Mouse (Mus musculus): ENCODE data around the gene Agtrap. TPM values are rescaled to one million over a fixed set of nuclear protein-coding genes. Genes with fewer than 3 reads are reported as not detected.
A peak's percentile ranks its signal among the peaks of the same experiment; 100 is the strongest.

Gene Agtrap
- polyA plus RNA-seq, 1 experiment, result 106 TPM

DNA sequence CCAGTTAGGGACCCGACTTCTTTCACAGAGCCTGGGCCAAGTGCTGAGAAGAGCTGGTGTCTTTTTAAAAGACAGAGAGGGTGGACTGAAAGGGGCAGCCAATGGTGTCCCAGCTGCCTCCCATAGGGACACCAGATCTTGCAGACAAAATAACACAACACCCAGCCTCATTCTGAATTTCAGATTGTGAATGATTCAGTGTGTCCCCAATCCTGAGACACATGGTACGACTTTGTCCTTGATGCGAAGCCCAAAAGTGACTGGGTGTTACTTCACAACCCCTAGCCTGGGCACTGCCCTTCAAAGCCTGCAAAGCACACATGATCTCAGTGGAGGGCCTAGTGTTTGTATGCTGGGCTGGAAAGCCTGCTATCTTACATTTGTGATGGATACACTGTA lies 1.9 kb downstream of the Agtrap start:
- H3K27me3 ChIP-seq (ENCODE audit: control insufficient read depth, insufficient read depth, low read length), result no peaks in the 10 kb centered on the region
- WGBS, result 63% methylated on average over 3 of the region's 3 CpGs
- no peak for DNase-seq
- no peak for TF ChIP-seq POLR2A (IDR thresholded peaks at IDR 0.05; ENCODE audit: control insufficient read depth, extremely low read depth, insufficient read depth, low read length, poor library complexity)
- TF ChIP-seq CTCF (IDR thresholded peaks at IDR 0.05; ENCODE audit: borderline replicate concordance, control insufficient read depth, extremely low read depth, insufficient read depth, low read length, poor library complexity), result no peak
- H3K27ac ChIP-seq (ENCODE audit: control insufficient read depth, insufficient read depth, low read length), result peak overlapping the region; percentile 93
- peaks cover 12% of the 10 kb centered on the region for H3K36me3 ChIP-seq (ENCODE audit: control insufficient read depth, insufficient read depth, low read length)
- H3K4me3 ChIP-seq (ENCODE audit: control insufficient read depth, insufficient read depth, low read length), result peak overlapping the region; percentile 34
- H3K4me1 ChIP-seq (replicated peaks; ENCODE audit: control insufficient read depth, insufficient read depth, low read length), result peaks cover 53% of the 10 kb centered on the region

DNA sequence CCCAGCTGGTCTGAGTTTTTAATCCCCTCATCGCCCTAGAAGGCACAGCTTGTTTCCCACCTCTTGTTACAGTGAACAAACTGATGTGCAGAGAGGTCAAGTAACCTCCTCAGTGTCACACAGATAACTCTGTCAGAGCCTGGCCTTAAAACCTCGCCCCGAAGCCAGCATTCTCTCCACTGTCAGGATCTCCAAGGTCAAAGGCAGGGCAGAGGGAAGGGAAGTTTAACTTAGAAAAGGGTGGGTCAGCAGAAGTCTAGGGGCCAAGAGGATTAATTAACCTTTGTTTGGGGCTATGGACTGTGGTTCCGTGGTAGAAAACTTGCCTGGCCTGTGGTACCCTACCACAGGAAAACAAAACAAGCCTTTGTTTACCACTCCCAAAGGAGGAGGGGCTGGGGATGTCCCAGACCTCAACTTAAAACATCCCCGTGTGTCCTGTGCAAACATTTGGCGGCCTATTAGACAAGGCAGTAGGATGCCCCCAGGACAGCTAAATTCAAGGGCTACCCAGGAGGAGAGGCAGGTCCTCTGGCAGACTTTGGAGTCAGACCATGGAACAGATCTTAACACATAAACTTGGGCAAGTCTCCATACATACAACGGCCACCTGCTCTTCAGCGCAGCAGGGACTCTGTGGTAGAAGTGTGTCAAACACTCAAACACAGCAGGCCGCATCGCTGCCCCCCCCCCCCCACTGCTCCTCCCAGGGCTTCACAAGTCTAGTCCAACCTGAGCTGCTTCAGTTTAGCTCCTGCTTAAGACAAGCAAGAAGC lies 2.5 kb downstream of the Agtrap start:
- no peaks in the 10 kb centered on the region for H3K27me3 ChIP-seq (ENCODE audit: control insufficient read depth, insufficient read depth, low read length)
- H3K4me1 ChIP-seq (replicated peaks; ENCODE audit: control insufficient read depth, insufficient read depth, low read length), result peaks cover 53% of the 10 kb centered on the region
- H3K4me3 ChIP-seq (ENCODE audit: control insufficient read depth, insufficient read depth, low read length), result peak overlapping the region; percentile 34
- WGBS, result 46% methylated on average over 10 of the region's 10 CpGs
- peak; percentile 54 for DNase-seq
- peak overlapping the region; percentile 93 for H3K27ac ChIP-seq (ENCODE audit: control insufficient read depth, insufficient read depth, low read length)
- peaks cover 18% of the 10 kb centered on the region for H3K36me3 ChIP-seq (ENCODE audit: control insufficient read depth, insufficient read depth, low read length)
- no peak; the same call in 1 of the 2 replicates for TF ChIP-seq POLR2A (IDR thresholded peaks at IDR 0.05; ENCODE audit: control insufficient read depth, extremely low read depth, insufficient read depth, low read length, poor library complexity)
- no peak for TF ChIP-seq CTCF (IDR thresholded peaks at IDR 0.05; ENCODE audit: borderline replicate concordance, control insufficient read depth, extremely low read depth, insufficient read depth, low read length, poor library complexity)

GRCm38 (mm10) chr4:148084261-148084714 lies 3.5 kb downstream of the Agtrap start:
- H3K4me1 ChIP-seq (replicated peaks; ENCODE audit: control insufficient read depth, insufficient read depth, low read length), result peaks cover 53% of the 10 kb centered on the region
- TF ChIP-seq CTCF (IDR thresholded peaks at IDR 0.05; ENCODE audit: borderline replicate concordance, control insufficient read depth, extremely low read depth, insufficient read depth, low read length, poor library complexity) (no peak), POLR2A (IDR thresholded peaks at IDR 0.05; ENCODE audit: control insufficient read depth, extremely low read depth, insufficient read depth, low read length, poor library complexity) (no peak)
- H3K36me3 ChIP-seq (ENCODE audit: control insufficient read depth, insufficient read depth, low read length), result peaks cover 27% of the 10 kb centered on the region
- DNase-seq, result no peak
- H3K4me3 ChIP-seq (ENCODE audit: control insufficient read depth, insufficient read depth, low read length), result no peak overlapping the region
- H3K27ac ChIP-seq (ENCODE audit: control insufficient read depth, insufficient read depth, low read length), result peak overlapping the region; percentile 92
- 61% methylated on average over 8 of the region's 8 CpGs for WGBS
- H3K27me3 ChIP-seq (ENCODE audit: control insufficient read depth, insufficient read depth, low read length), result no peaks in the 10 kb centered on the region

- peak overlapping the region; percentile 92 for H3K27ac ChIP-seq (ENCODE audit: control insufficient read depth, insufficient read depth, low read length)
- peak overlapping the region; percentile 20 for H3K4me3 ChIP-seq (ENCODE audit: control insufficient read depth, insufficient read depth, low read length)
- 9% methylated on average over 21 of the region's 21 CpGs for WGBS
- TF ChIP-seq POLR2A (IDR thresholded peaks at IDR 0.05; ENCODE audit: control insufficient read depth, extremely low read depth, insufficient read depth, low read length, poor library complexity) (no peak), CTCF (IDR thresholded peaks at IDR 0.05; ENCODE audit: borderline replicate concordance, control insufficient read depth, extremely low read depth, insufficient read depth, low read length, poor library complexity) (no peak)
- peaks cover 53% of the 10 kb centered on the region for H3K4me1 ChIP-seq (replicated peaks; ENCODE audit: control insufficient read depth, insufficient read depth, low read length)
- DNase-seq, result peak; percentile 64
- peaks cover 27% of the 10 kb centered on the region for H3K36me3 ChIP-seq (ENCODE audit: control insufficient read depth, insufficient read depth, low read length)
- H3K27me3 ChIP-seq (ENCODE audit: control insufficient read depth, insufficient read depth, low read length), result no peaks in the 10 kb centered on the region
These were observed 4.5 kb downstream of the Agtrap start for GRCm38 (mm10) chr4:148083176-148083899.

- no peaks in the 10 kb centered on the region for H3K27me3 ChIP-seq (ENCODE audit: control insufficient read depth, insufficient read depth, low read length)
- DNase-seq, result peak; percentile 78
- WGBS, result 38% methylated on average over 12 of the region's 12 CpGs
- peak; percentile 42; the same call in 1 of the 2 replicates for TF ChIP-seq CTCF (IDR thresholded peaks at IDR 0.05; ENCODE audit: borderline replicate concordance, control insufficient read depth, extremely low read depth, insufficient read depth, low read length, poor library complexity)
- TF ChIP-seq POLR2A (IDR thresholded peaks at IDR 0.05; ENCODE audit: control insufficient read depth, extremely low read depth, insufficient read depth, low read length, poor library complexity), result no peak
- peaks cover 50% of the 10 kb centered on the region for H3K4me1 ChIP-seq (replicated peaks; ENCODE audit: control insufficient read depth, insufficient read depth, low read length)
- H3K4me3 ChIP-seq (ENCODE audit: control insufficient read depth, insufficient read depth, low read length), result no peak overlapping the region
- H3K27ac ChIP-seq (ENCODE audit: control insufficient read depth, insufficient read depth, low read length), result peak overlapping the region; percentile 92
- peaks cover 27% of the 10 kb centered on the region for H3K36me3 ChIP-seq (ENCODE audit: control insufficient read depth, insufficient read depth, low read length)
These were observed 5.4 kb downstream of the Agtrap start for GRCm38 (mm10) chr4:148082257-148083044.

- Histone ChIP-seq H3K36me3 (ENCODE audit: control insufficient read depth, insufficient read depth, low read length) (peaks cover 27% of the 10 kb centered on the region), H3K27ac (ENCODE audit: control insufficient read depth, insufficient read depth, low read length) (no peak overlapping the region), H3K27me3 (ENCODE audit: control insufficient read depth, insufficient read depth, low read length) (no peaks in the 10 kb centered on the region), H3K4me1 (replicated peaks; ENCODE audit: control insufficient read depth, insufficient read depth, low read length) (peaks cover 41% of the 10 kb centered on the region), H3K4me3 (ENCODE audit: control insufficient read depth, insufficient read depth, low read length) (no peak overlapping the region)
- TF ChIP-seq POLR2A (IDR thresholded peaks at IDR 0.05; ENCODE audit: control insufficient read depth, extremely low read depth, insufficient read depth, low read length, poor library complexity) (no peak), CTCF (IDR thresholded peaks at IDR 0.05; ENCODE audit: borderline replicate concordance, control insufficient read depth, extremely low read depth, insufficient read depth, low read length, poor library complexity) (no peak)
- no peak for DNase-seq
- WGBS, result 97% methylated on average over 10 of the region's 10 CpGs
These were observed 6.6 kb downstream of the Agtrap start for GRCm38 (mm10) chr4:148081201-148081600.

Data from thymus, adult 2 months (tissue).